Mouse (Mus musculus): ENCODE results near the gene Scml4.

Gene Scml4

DNA sequence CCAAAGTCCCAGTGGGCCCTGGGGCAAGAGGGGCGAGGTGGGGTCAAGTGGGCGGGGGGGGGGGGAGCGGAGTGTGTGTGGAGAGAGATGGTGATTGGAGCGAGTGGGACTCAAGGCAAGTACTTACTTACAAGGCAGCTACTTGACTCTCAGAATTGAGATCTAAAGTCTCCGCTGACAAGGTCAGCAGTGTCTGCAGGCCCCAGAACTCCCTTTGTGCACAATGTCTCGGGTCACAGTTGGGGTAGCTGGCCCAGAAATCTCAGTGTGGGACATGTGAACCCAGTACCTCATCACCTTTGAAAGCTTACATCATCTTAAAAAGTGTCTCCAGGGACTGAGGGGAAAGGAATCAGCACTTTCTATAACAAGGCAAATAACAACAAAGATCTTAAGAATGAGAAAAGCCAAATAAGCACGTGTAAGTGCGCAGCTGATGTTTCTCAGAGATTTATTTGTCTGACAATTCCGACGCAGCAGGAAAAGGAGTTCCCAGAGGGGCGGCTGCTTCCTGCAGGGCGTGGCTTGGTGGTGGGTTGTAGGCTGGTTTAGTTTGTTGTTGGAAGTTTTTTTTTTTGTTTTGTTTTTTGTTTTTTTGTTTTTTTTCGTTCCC is 142.0 kb downstream of the Scml4 start:
- peak; percentile 17 for DNase-seq

DNA sequence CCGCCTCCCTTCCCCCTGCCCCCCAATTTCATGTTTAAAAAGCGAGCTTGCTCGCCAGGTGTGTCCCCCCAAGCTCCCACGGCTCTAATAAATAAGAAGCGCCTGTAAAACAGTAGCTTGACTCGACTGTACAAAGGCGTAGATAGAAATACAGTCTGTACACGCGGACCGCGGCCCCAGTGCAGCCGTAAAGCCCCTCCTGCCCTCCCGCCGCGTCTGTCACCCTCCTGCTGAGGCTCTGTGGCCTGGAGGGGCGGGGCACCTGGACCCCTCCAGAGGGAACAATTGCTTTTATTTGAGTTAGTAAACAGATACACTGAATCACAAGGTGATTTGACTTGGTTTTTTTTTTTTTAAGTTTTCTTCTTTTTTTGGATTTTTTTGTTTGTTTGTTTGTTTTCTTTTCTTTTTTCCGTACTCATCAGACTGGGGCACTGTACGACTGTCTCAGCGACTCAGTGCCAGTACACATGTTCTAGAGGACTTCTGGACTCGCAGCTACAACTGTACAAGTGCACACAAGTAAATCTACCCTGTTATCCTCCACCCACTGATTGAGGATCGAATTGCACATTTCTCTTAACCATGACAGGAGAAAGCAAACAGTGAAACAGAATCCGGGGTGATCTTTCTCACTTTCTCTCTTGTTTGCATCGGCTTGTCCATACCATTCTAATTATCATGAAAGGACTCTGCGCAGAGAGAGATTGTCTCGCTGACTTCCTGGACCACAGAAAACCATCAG is 142.7 kb downstream of the Scml4 start:
- DNase-seq: no peak

DNA sequence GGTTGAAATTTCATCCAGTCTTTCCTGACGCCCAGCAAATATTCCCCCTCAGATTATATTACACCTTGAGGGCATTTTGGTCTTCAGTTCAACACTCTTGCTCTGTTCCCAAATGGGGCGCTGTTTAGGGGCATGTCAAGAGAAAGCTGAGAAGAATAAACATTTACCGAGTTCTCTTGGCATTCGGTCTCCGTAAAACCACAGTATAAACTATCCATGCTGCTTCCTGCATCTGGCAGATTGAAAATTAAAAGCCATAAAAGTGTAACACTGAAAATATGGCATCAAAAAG is 143.2 kb downstream of the Scml4 start:
- DNase-seq: no peak

DNA sequence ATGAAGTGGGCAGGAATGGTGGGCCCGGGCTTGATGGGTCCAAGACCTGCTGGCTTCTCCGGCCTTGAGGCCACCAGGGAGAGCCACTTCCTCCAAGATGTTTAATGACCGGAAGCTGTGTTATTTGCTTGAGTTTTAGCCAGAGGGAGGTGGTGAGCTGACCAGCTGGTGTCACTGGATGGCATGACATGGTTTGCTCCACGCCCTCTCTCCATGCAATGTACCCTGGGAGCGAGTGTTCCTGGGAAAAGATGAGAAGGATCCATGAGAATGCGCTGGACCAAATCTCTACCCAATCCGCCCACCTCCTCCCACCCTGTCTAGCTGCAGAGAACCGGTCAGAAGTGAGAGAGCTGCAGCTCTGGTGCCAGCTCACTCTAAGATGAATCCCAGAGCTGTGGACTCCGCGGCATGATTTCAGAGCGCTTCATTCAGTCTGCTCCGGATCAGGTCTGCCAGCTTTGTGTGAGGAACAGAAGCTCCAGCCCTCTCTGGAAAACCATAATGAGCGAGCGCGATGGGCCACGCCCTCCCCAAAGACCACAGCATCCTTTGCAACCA is 144.1 kb downstream of the Scml4 start:
- DNase-seq: no peak

DNA sequence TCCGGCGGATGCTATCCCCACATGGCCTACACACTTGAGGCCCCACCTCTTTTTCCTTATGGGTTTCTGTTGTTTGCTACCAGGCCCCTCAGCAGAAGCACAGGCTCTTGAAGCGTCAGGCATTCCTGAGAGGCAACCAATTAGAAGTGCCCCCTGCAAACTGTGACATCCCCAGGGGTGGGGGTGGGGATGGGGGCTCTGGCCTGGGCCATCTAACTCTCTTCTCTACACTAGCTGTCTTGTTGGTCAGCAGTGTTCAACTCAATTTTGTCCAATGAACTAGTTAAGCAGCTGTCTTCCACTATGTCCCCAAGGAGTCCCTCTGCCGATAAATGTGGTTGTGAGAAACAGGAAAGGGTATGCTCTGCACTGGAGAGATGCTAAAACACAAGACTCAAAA is 144.9 kb downstream of the Scml4 start:
- no peak for DNase-seq

DNA sequence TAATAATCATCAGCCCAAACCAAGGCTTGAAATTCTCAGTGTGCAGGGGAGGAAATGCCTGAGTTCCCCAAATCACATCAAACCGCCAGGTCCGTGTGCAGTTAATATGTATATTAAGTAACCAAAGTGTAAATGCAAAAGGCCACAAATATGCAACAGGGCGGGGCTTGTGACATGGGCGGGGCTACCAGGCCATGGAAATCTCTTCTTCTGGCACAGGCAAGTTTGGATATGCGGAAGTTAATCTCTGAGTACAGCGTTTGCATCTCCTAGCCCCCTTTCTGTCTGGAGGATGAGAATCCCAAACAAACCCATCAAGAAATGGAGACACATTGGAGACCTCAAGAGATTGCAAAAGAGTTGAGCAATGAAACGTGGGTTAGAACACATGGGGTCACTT is 145.5 kb downstream of the Scml4 start:
- no peak for DNase-seq

DNA sequence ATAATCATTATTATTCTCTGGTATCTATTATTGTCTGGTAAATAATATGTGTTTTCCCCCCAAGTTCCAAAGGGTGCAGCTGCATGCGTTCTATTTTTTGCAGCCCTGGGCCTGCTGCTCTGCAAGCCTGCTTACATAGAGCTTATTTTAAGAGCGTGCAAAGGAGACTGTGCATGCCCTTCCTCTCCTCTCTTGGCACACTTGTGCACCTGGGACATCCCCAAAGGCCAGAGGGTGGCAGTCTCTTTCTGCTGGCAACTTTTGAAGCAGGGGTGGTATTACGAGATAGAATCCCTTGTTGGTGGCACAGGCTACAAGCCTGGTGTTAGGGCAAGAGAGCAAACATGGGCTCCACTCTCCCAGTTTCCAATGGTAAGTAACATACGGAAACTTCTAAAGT is 146.4 kb downstream of the Scml4 start:
- DNase-seq: no peak

DNA sequence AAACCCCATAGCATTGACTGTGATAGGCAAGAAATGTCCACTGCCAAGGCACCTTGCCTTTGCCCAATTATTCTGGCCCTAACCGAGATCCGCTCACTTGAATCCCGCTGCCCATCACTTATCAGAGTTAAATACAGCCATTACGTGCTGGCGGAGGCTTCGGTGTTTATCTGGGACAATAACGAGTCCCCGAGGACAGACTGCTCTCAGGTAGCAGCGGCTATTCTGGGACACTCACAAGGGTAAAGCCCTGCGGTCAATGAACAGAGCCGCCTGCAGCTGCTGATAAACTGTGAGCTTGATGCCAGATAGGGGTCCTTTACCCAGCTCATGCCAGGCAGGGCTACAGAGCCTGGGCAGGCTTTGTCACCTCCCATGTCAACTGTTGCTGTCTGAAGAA is 147.9 kb downstream of the Scml4 start:
- DNase-seq: no peak

All from kidney, adult 11 months (tissue).